Mouse (Mus musculus): ENCODE data around the gene Sulf2. TPM values are rescaled to one million over a fixed set of nuclear protein-coding genes. Genes with fewer than 3 reads are reported as not detected.
A peak's percentile ranks its signal among the peaks of the same experiment; 100 is the strongest.

Sulf2 gene
- polyA plus RNA-seq, 1 experiment from 2014 or later: 90.9 TPM

DNA sequence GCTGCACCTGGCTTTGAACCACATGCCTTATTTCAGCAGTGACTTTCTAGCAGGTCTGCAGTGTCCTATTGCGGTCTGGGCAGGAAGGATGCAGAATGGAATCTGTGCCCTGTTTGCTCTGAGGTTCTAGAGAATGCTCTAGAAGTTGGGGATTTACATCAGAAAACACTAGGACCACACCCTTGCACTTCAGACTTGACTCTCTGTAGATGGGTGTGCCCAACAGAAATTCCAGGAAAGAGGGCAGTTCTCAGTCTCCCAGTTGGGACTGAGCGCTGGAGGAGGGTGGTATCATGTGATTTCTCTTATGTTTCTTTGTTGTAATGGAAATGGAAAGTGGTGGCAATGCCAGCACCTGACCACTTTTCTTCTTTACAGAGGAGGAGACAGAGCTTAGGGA lies 1.7 kb upstream of the Sulf2 start:
- 93% methylated on average over 2 of the region's 2 CpGs for WGBS
- no peaks in the 10 kb centered on the region for H3K36me3 ChIP-seq (ENCODE audit: control insufficient read depth, insufficient read depth, low read length)
- H3K4me2 ChIP-seq (ENCODE audit: low read length): no peak overlapping the region
- ATAC-seq (ENCODE audit: low FRiP score, low TSS enrichment) (no peak), DNase-seq (no peak)
- no peaks in the 10 kb centered on the region for H3K9me3 ChIP-seq (ENCODE audit: control insufficient read depth, low read length)
- H3K27me3 ChIP-seq (ENCODE audit: control insufficient read depth, insufficient read depth, low read length): no peaks in the 10 kb centered on the region
- H3K4me3 ChIP-seq (replicated peaks; ENCODE audit: low read depth, low read length): no peak overlapping the region
- peaks cover 24% of the 10 kb centered on the region for H3K4me1 ChIP-seq (ENCODE audit: control insufficient read depth, insufficient read depth, low read length)
- H3K27ac ChIP-seq (replicated peaks; ENCODE audit: low read depth, low read length): no peak overlapping the region
- no peak overlapping the region for H3K9ac ChIP-seq (replicated peaks; ENCODE audit: low read length)

DNA sequence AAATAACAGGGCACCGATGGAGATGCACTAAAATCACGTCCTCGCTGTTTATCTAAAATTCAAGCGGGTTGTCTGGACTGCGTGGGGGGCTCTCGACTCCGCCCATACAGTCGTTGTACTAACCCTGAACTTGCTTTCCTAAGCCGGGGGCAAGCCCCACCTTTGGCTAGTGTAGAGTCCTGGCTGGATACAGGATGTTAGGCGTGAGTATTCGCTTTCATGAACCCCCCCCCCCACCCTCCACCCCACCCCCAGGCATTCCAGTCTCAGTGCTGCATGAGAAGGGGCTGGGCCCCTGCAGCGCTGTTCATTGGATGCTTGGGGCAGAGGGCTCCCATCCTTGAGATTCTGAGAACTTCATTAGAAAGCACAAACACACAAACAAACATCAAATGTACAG lies 659 bp upstream of the Sulf2 start:
- 16% methylated on average over 12 of the region's 12 CpGs for WGBS
- peak overlapping the region; percentile 96 for H3K4me2 ChIP-seq (ENCODE audit: low read length)
- no peak overlapping the region for H3K4me3 ChIP-seq (replicated peaks; ENCODE audit: low read depth, low read length)
- no peak for ATAC-seq (ENCODE audit: low FRiP score, low TSS enrichment)
- H3K27me3 ChIP-seq (ENCODE audit: control insufficient read depth, insufficient read depth, low read length): no peaks in the 10 kb centered on the region
- no peak overlapping the region for H3K27ac ChIP-seq (replicated peaks; ENCODE audit: low read depth, low read length)
- H3K9me3 ChIP-seq (ENCODE audit: control insufficient read depth, low read length): no peaks in the 10 kb centered on the region
- DNase-seq: no peak
- H3K9ac ChIP-seq (replicated peaks; ENCODE audit: low read length): no peak overlapping the region
- H3K36me3 ChIP-seq (ENCODE audit: control insufficient read depth, insufficient read depth, low read length): no peaks in the 10 kb centered on the region
- H3K4me1 ChIP-seq (ENCODE audit: control insufficient read depth, insufficient read depth, low read length): peaks cover 34% of the 10 kb centered on the region

DNA sequence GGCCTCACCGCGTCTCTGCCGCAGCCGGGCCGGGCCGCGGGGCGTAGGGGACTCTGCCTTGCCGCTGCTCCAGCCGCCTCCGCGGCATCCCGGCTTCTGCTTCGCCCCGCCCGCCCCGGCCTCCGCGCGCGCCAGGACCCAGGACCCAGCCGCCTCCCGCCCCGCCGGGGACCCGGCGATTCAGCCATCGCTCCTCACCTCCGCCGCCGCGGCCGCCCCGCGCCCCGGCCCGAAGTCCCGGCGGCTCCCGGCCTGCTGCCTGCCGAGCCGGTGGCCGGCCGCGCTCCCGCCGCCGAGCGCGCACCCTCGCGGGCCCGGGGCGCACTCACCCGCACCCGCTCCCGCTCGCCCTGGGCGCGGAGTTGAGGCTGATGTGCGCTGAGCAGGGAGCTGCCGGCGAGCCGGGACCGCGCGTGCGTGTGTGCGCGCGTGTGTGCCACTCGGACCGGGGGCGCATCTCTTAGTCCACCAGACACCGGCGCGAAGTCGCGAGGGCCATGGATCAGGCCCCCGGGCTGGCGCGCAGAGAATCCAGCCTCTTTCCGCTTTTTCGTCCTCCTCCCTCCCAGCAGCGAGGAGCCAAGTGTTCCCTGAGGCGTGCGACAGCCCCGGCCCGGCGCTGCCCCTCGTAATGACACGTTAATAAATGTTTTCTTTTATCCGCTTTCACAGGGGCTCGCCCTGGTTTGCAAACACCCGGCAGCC lies 562 bp downstream of the Sulf2 start:
- peaks cover 37% of the 10 kb centered on the region for H3K4me1 ChIP-seq (ENCODE audit: control insufficient read depth, insufficient read depth, low read length)
- DNase-seq (peak; percentile 85), ATAC-seq (ENCODE audit: low FRiP score, low TSS enrichment) (peak; percentile 64)
- H3K4me2 ChIP-seq (ENCODE audit: low read length): peak overlapping the region; percentile 96
- H3K36me3 ChIP-seq (ENCODE audit: control insufficient read depth, insufficient read depth, low read length): no peaks in the 10 kb centered on the region
- H3K27me3 ChIP-seq (ENCODE audit: control insufficient read depth, insufficient read depth, low read length): no peaks in the 10 kb centered on the region
- peak overlapping the region; percentile 89 for H3K27ac ChIP-seq (replicated peaks; ENCODE audit: low read depth, low read length)
- H3K9me3 ChIP-seq (ENCODE audit: control insufficient read depth, low read length): no peaks in the 10 kb centered on the region
- H3K9ac ChIP-seq (replicated peaks; ENCODE audit: low read length): peak overlapping the region; percentile 86
- WGBS: under 1% methylated on average over 93 of the region's 95 CpGs
- H3K4me3 ChIP-seq (replicated peaks; ENCODE audit: low read depth, low read length): peak overlapping the region; percentile 68

DNA sequence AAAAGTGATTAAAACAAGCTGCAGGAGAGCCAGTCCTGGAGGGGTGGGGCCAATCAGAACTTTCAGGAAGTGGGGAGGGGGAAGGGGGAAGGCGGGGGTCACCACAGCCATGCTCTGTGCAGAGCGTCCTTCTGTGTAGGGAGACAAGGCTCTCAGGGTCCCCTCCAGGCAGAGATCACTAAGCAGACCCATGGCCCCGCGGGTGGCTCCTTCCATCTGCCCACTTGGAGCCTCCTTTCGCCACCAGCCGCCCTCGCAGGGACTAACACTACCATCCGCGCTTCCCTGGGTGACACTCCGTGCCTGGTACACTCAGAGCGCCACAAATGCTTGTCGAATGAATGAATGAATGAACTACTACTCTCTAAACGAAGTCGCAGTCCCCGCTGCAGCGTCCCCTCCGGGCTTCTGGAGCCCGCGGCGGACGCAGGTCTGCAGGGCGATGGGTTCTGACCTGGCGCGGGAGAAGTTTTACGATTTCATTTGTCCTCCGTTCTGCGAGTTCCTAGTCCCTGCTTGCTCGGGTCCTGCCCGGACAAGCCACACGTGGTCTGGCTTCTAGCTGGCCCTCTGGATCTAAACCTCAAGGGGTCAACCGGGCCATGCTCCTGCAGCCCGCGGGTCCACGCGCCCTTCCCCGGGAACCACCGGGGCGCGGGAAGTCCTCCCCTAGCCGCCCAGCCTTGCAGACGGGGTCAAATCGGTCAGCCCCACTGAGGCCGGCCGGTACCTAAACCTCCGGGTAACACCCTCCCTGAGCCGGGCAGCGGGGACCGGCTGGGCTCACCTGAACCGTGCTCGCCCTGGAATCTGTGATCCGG lies 1.4 kb downstream of the Sulf2 start:
- Histone ChIP-seq H3K36me3 (ENCODE audit: control insufficient read depth, insufficient read depth, low read length) (no peaks in the 10 kb centered on the region), H3K4me1 (ENCODE audit: control insufficient read depth, insufficient read depth, low read length) (peaks cover 40% of the 10 kb centered on the region), H3K4me2 (ENCODE audit: low read length) (peak overlapping the region; percentile 96), H3K9me3 (ENCODE audit: control insufficient read depth, low read length) (no peaks in the 10 kb centered on the region), H3K4me3 (replicated peaks; ENCODE audit: low read depth, low read length) (peak overlapping the region; percentile 68), H3K27ac (replicated peaks; ENCODE audit: low read depth, low read length) (peak overlapping the region; percentile 89), H3K9ac (replicated peaks; ENCODE audit: low read length) (peak overlapping the region; percentile 86), H3K27me3 (ENCODE audit: control insufficient read depth, insufficient read depth, low read length) (no peaks in the 10 kb centered on the region)
- peak; percentile 62 for DNase-seq
- ATAC-seq (ENCODE audit: low FRiP score, low TSS enrichment): no peak
- WGBS: under 1% methylated on average over 51 of the region's 51 CpGs

DNA sequence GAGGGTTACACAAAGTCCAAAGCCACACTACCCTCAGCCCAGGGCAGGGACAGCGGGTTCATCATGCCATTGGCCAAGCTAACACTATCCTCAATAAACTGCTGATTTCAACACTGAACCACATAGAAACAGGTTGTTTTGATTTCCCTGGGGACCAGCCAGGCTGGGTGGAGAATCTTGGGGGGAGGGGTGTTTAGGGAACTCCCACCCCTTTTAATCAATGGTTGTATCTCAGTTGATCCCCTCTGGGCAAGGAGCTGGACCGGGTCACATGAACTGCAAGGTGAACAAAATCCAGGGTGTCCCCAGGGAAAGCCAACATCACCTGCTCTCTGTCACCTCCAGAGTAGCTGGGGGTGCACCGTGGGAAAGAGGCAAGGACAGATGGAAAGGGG lies 2.1 kb downstream of the Sulf2 start:
- H3K4me2 ChIP-seq (ENCODE audit: low read length): peak overlapping the region; percentile 96
- no peaks in the 10 kb centered on the region for H3K27me3 ChIP-seq (ENCODE audit: control insufficient read depth, insufficient read depth, low read length)
- no peaks in the 10 kb centered on the region for H3K36me3 ChIP-seq (ENCODE audit: control insufficient read depth, insufficient read depth, low read length)
- no peak overlapping the region for H3K27ac ChIP-seq (replicated peaks; ENCODE audit: low read depth, low read length)
- H3K4me3 ChIP-seq (replicated peaks; ENCODE audit: low read depth, low read length): peak overlapping the region; percentile 68
- ATAC-seq (ENCODE audit: low FRiP score, low TSS enrichment): no peak
- no peaks in the 10 kb centered on the region for H3K9me3 ChIP-seq (ENCODE audit: control insufficient read depth, low read length)
- peaks cover 42% of the 10 kb centered on the region for H3K4me1 ChIP-seq (ENCODE audit: control insufficient read depth, insufficient read depth, low read length)
- 37% methylated on average over 3 of the region's 3 CpGs for WGBS
- DNase-seq: peak; percentile 34
- H3K9ac ChIP-seq (replicated peaks; ENCODE audit: low read length): no peak overlapping the region

DNA sequence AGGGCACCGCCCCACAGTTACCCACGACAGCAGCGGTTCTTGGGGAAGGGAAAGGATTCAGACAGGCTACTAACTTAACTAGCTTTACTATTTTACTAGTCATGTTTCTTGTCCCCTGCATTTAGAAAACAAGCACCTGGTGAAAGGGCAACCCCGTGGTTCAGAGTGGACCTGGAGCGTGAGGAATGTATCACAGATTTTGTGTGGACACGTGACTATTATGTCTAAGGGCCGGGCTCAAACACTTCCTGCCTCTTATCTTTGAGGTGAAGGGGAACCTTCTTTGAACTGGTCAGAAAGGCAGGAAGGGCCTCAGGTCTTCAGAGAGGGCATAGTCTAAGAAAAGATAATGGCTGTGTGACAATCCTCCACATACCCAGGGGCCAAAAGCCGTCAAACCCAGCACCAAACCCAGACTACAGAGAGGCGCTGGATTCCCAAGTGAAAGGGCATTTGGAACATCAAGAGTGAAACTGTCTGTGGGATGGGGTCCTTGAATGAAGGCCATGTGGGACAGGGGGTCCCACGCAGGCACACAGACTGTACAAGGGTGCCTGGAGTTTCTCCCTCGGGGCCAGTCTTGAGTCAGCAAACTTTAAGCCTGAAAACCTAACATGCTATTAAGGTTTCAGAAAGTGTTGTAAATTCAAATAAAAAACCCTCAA lies 2.6 kb downstream of the Sulf2 start:
- Histone ChIP-seq H3K27ac (replicated peaks; ENCODE audit: low read depth, low read length) (no peak overlapping the region), H3K9me3 (ENCODE audit: control insufficient read depth, low read length) (no peaks in the 10 kb centered on the region), H3K9ac (replicated peaks; ENCODE audit: low read length) (no peak overlapping the region), H3K4me3 (replicated peaks; ENCODE audit: low read depth, low read length) (peak overlapping the region; percentile 68), H3K27me3 (ENCODE audit: control insufficient read depth, insufficient read depth, low read length) (no peaks in the 10 kb centered on the region), H3K4me1 (ENCODE audit: control insufficient read depth, insufficient read depth, low read length) (peaks cover 42% of the 10 kb centered on the region), H3K4me2 (ENCODE audit: low read length) (peak overlapping the region; percentile 96), H3K36me3 (ENCODE audit: control insufficient read depth, insufficient read depth, low read length) (no peaks in the 10 kb centered on the region)
- 71% methylated on average over 11 of the region's 11 CpGs for WGBS
- no peak for ATAC-seq (ENCODE audit: low FRiP score, low TSS enrichment)
- DNase-seq: no peak

DNA sequence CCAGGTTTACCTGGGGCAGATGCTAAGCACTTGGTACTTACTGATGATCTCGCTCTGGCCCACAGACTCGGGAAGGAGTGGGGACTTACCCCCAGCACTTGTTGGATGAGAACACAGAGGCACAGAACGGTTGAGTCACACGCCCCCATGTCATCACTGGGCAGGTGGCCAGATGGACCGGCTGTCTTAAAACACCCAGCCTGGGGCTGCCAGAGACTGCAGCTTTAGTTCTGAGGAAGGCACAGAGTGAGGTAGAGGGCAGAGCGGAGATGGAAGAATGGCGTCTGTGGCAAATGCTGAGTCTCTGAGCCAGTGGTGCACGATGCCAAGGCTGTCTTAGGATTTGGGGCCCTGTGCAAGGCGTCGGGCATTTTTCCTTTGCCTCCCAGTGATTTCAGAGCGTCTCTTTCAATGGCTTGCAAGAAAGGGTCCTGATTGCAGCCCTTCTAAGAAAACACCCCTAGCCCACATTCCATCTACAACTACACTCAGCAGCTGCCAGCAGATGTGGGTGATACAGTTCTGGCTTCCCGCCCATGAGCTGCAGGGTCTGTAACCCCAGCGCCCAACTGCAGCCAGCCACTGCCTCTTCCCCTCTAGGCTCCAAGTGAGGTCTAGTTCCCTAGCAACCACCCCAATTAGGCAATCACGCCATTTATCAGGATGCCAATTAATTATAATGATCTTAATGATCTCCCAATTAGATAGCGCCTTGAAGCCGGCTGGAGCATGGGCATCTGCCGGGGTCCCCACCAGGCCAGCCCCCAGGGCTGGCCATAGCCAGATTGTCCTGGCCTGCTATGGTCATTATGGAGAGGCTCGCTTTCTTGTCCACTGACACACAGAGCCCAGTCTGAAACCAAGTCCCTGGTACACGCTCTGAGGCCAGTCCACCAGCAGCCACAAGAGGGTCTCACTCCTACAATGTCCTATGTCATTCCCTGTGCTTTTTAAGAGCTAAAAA lies 3.7 kb downstream of the Sulf2 start:
- no peaks in the 10 kb centered on the region for H3K36me3 ChIP-seq (ENCODE audit: control insufficient read depth, insufficient read depth, low read length)
- no peak overlapping the region for H3K9ac ChIP-seq (replicated peaks; ENCODE audit: low read length)
- peak overlapping the region; percentile 96 for H3K4me2 ChIP-seq (ENCODE audit: low read length)
- no peaks in the 10 kb centered on the region for H3K9me3 ChIP-seq (ENCODE audit: control insufficient read depth, low read length)
- H3K27me3 ChIP-seq (ENCODE audit: control insufficient read depth, insufficient read depth, low read length): no peaks in the 10 kb centered on the region
- H3K27ac ChIP-seq (replicated peaks; ENCODE audit: low read depth, low read length): peak overlapping the region; percentile 49; the same call in 1 of the 2 replicates
- H3K4me3 ChIP-seq (replicated peaks; ENCODE audit: low read depth, low read length): no peak overlapping the region
- DNase-seq: peak; percentile 66
- WGBS: 58% methylated on average over 19 of the region's 19 CpGs
- peaks cover 42% of the 10 kb centered on the region for H3K4me1 ChIP-seq (ENCODE audit: control insufficient read depth, insufficient read depth, low read length)
- ATAC-seq (ENCODE audit: low FRiP score, low TSS enrichment): no peak

DNA sequence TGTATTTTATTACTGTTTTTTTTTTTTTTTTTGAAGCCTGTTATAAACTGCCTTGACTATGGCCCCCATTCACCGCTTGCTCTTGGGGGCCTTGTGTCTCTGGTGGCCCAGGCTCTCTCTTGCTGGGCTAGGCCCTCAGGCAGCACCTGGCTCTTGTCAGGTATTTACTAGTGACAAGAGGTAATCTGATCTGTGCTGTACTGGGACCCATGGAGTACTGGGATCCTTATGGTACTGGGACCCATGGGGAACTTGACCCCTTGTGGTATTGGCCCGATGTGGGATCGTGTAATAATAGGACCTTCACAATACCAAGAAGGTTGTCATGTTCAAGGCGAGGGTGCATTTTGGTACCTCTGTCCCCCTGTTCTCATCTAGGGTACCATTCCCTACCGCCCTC lies 4.9 kb downstream of the Sulf2 start:
- ATAC-seq (ENCODE audit: low FRiP score, low TSS enrichment) (no peak), DNase-seq (no peak)
- Histone ChIP-seq H3K36me3 (ENCODE audit: control insufficient read depth, insufficient read depth, low read length) (no peaks in the 10 kb centered on the region), H3K9me3 (ENCODE audit: control insufficient read depth, low read length) (no peaks in the 10 kb centered on the region), H3K27me3 (ENCODE audit: control insufficient read depth, insufficient read depth, low read length) (no peaks in the 10 kb centered on the region), H3K4me3 (replicated peaks; ENCODE audit: low read depth, low read length) (no peak overlapping the region), H3K4me2 (ENCODE audit: low read length) (no peak overlapping the region), H3K9ac (replicated peaks; ENCODE audit: low read length) (no peak overlapping the region), H3K4me1 (ENCODE audit: control insufficient read depth, insufficient read depth, low read length) (peaks cover 37% of the 10 kb centered on the region), H3K27ac (replicated peaks; ENCODE audit: low read depth, low read length) (no peak overlapping the region)
- 94% methylated on average over 5 of the region's 5 CpGs for WGBS
